Mouse (Mus musculus): ENCODE measurements around the gene Bricd5. TPM values are rescaled to one million over a fixed set of nuclear protein-coding genes. Genes with fewer than 3 reads are reported as not detected.

The Bricd5 gene
- polyA plus RNA-seq, 1 experiment from 2014 or later = 0.23 TPM

Other genes with a start within 250 kb of the Bricd5 start
- 13.9 and 15.1 TPM in 2 replicates for gene Ccnf, start 222.4 kb upstream of the Bricd5 start, polyA plus RNA-seq (2015; fragmentation: Nextera tagmentation; extraction: Ambion mirVana)
- gene Abca17, start 122.8 kb upstream of the Bricd5 start, polyA plus RNA-seq (2015; fragmentation: Nextera tagmentation; extraction: Ambion mirVana) = 0.41 and 0.65 TPM in 2 replicates
- 32.4 and 34.6 TPM in 2 replicates for gene Abca3, start 121.9 kb upstream of the Bricd5 start, polyA plus RNA-seq (2015; fragmentation: Nextera tagmentation; extraction: Ambion mirVana)
- gene Rnps1, start 59.3 kb upstream of the Bricd5 start, polyA plus RNA-seq (2015; fragmentation: Nextera tagmentation; extraction: Ambion mirVana) = 364 and 368 TPM in 2 replicates
- 35.4 and 36.4 TPM in 2 replicates for gene Eci1, start 47.2 kb upstream of the Bricd5 start, polyA plus RNA-seq (2015; fragmentation: Nextera tagmentation; extraction: Ambion mirVana)
- gene Dnase1l2, start 30.8 kb upstream of the Bricd5 start, polyA plus RNA-seq (2015; fragmentation: Nextera tagmentation; extraction: Ambion mirVana) = 7.3 and 9.6 TPM in 2 replicates
- 53.1 and 55.6 TPM in 2 replicates for gene E4f1, start 3.6 kb upstream of the Bricd5 start, polyA plus RNA-seq (2015; fragmentation: Nextera tagmentation; extraction: Ambion mirVana)
- 63.7 and 67.1 TPM in 2 replicates for gene Pgp, start 3.5 kb upstream of the Bricd5 start, polyA plus RNA-seq (2015; fragmentation: Nextera tagmentation; extraction: Ambion mirVana)
- gene Mlst8, start 5.2 kb downstream of the Bricd5 start, polyA plus RNA-seq (2015; fragmentation: Nextera tagmentation; extraction: Ambion mirVana) = 40.6 and 43.7 TPM in 2 replicates
- gene Caskin1, start 14.7 kb downstream of the Bricd5 start, polyA plus RNA-seq (2015; fragmentation: Nextera tagmentation; extraction: Ambion mirVana) = 50.3 and 52.9 TPM in 2 replicates
- 108 and 112 TPM in 2 replicates for gene Traf7, start 54.1 kb downstream of the Bricd5 start, polyA plus RNA-seq (2015; fragmentation: Nextera tagmentation; extraction: Ambion mirVana)
- 8.4 and 8.8 TPM in 2 replicates for gene Rab26, start 60.3 kb downstream of the Bricd5 start, polyA plus RNA-seq (2015; fragmentation: Nextera tagmentation; extraction: Ambion mirVana)
- 29.0 and 29.8 TPM in 2 replicates for gene Pkd1, start 76.0 kb downstream of the Bricd5 start, polyA plus RNA-seq (2015; fragmentation: Nextera tagmentation; extraction: Ambion mirVana)
- 83.8 and 89.6 TPM in 2 replicates for gene Tsc2, start 158.7 kb downstream of the Bricd5 start, polyA plus RNA-seq (2015; fragmentation: Nextera tagmentation; extraction: Ambion mirVana)
- 10.0 and 11.0 TPM in 2 replicates for gene Nthl1, start 158.8 kb downstream of the Bricd5 start, polyA plus RNA-seq (2015; fragmentation: Nextera tagmentation; extraction: Ambion mirVana)
- 45.3 and 52.6 TPM in 2 replicates for gene Slc9a3r2, start 176.4 kb downstream of the Bricd5 start, polyA plus RNA-seq (2015; fragmentation: Nextera tagmentation; extraction: Ambion mirVana)
- 0.38 and 0.66 TPM in 2 replicates for gene Npw, start 184.6 kb downstream of the Bricd5 start, polyA plus RNA-seq (2015; fragmentation: Nextera tagmentation; extraction: Ambion mirVana)
- gene Zfp598, start 195.8 kb downstream of the Bricd5 start, polyA plus RNA-seq (2015; fragmentation: Nextera tagmentation; extraction: Ambion mirVana) = 21.9 and 22.9 TPM in 2 replicates
- 240 and 255 TPM in 2 replicates for gene Syngr3, start 216.1 kb downstream of the Bricd5 start, polyA plus RNA-seq (2015; fragmentation: Nextera tagmentation; extraction: Ambion mirVana)
- 36.2 and 39.2 TPM in 2 replicates for gene Gfer, start 222.3 kb downstream of the Bricd5 start, polyA plus RNA-seq (2015; fragmentation: Nextera tagmentation; extraction: Ambion mirVana)
- gene Noxo1, start 222.3 kb downstream of the Bricd5 start, polyA plus RNA-seq (2015; fragmentation: Nextera tagmentation; extraction: Ambion mirVana) = 2.1 and 2.5 TPM in 2 replicates
- 71.4 and 72.1 TPM in 2 replicates for gene Tbl3, start 233.8 kb downstream of the Bricd5 start, polyA plus RNA-seq (2015; fragmentation: Nextera tagmentation; extraction: Ambion mirVana)
- not detected in 2 replicates for gene Rnf151, start 244.2 kb downstream of the Bricd5 start, polyA plus RNA-seq (2015; fragmentation: Nextera tagmentation; extraction: Ambion mirVana)
- 706 and 744 TPM in 2 replicates for gene Rps2, start 244.2 kb downstream of the Bricd5 start, polyA plus RNA-seq (2015; fragmentation: Nextera tagmentation; extraction: Ambion mirVana)